Mouse (Mus musculus): ENCODE measurements around the gene Chml. TPM values are rescaled to one million over a fixed set of nuclear protein-coding genes. Genes with fewer than 3 reads are reported as not detected.

The Chml gene
- polyA plus RNA-seq (2016; fragmentation: Nextera tagmentation; extraction: Ambion mirVana): 6.2 and 6.5 TPM in 2 replicates

- Histone ChIP-seq H3K9ac (peak within 1 kb of the TSS; percentile 83), H3K9me3 (no peaks in the 10 kb centered on the region), H3K27me3 (no peaks in the 10 kb centered on the region), H3K4me1 (peaks cover 25% of the 10 kb centered on the region), H3K36me3 (replicated peaks) (peaks cover 9% of the 10 kb centered on the region), H3K4me2 (peak within 1 kb of the TSS; percentile 80), H3K4me3 (replicated peaks) (peak within 1 kb of the TSS; percentile 76), H3K27ac (peak within 1 kb of the TSS; percentile 90)
- peak; percentile 98 for ATAC-seq (ENCODE audit: low FRiP score)
- WGBS: under 1% methylated on average over 59 of the region's 73 CpGs
Measured at GRCm38 (mm10) chr1:175692246-175692996, at the start of gene Chml, which contains the start of gene Opn3. Gene Chml (minus strand): TSS chr1:175692901. Gene Opn3 (minus strand): TSS chr1:175692776.

GRCm38 (mm10) chr1:175725771-175726170 lies 33.1 kb upstream of the Chml start:
- Histone ChIP-seq H3K36me3 (replicated peaks) (no peaks in the 10 kb centered on the region), H3K4me3 (replicated peaks) (no peak overlapping the region), H3K4me2 (no peak overlapping the region), H3K27ac (no peak overlapping the region), H3K27me3 (no peaks in the 10 kb centered on the region), H3K9me3 (no peaks in the 10 kb centered on the region), H3K4me1 (0 out of 2 replicates have a peak, but pooled peaks cover 3% of the 10 kb centered on the region), H3K9ac (no peak overlapping the region)
- 52% methylated on average over 7 of the region's 7 CpGs for WGBS
- ATAC-seq (ENCODE audit: low FRiP score): no peak

- no peak overlapping the region for H3K4me2 ChIP-seq
- no peak overlapping the region for H3K4me3 ChIP-seq (replicated peaks)
- H3K27ac ChIP-seq: no peak overlapping the region
- no peaks in the 10 kb centered on the region for H3K4me1 ChIP-seq
- H3K27me3 ChIP-seq: no peaks in the 10 kb centered on the region
- WGBS: 94% methylated on average over 9 of the region's 9 CpGs
- no peak for ATAC-seq (ENCODE audit: low FRiP score)
- H3K9ac ChIP-seq: no peak overlapping the region
- no peaks in the 10 kb centered on the region for H3K9me3 ChIP-seq
- no peaks in the 10 kb centered on the region for H3K36me3 ChIP-seq (replicated peaks)
Measured at GRCm38 (mm10) chr1:175716832-175717231, 24.1 kb upstream of the Chml start.

- no peak for ATAC-seq (ENCODE audit: low FRiP score)
- Histone ChIP-seq H3K4me3 (replicated peaks) (no peak overlapping the region), H3K4me1 (no peaks in the 10 kb centered on the region), H3K9me3 (no peaks in the 10 kb centered on the region), H3K4me2 (no peak overlapping the region), H3K9ac (no peak overlapping the region), H3K27me3 (no peaks in the 10 kb centered on the region), H3K36me3 (replicated peaks) (no peaks in the 10 kb centered on the region), H3K27ac (no peak overlapping the region)
- WGBS: 78% methylated on average over 11 of the region's 11 CpGs
Measured at GRCm38 (mm10) chr1:175712338-175712909, 19.7 kb upstream of the Chml start.

GRCm38 (mm10) chr1:175708013-175708412 lies 15.3 kb upstream of the Chml start:
- Histone ChIP-seq H3K36me3 (replicated peaks) (no peaks in the 10 kb centered on the region), H3K27ac (no peak overlapping the region), H3K4me1 (no peaks in the 10 kb centered on the region), H3K9ac (no peak overlapping the region), H3K4me2 (no peak overlapping the region), H3K9me3 (no peaks in the 10 kb centered on the region), H3K4me3 (replicated peaks) (no peak overlapping the region), H3K27me3 (no peaks in the 10 kb centered on the region)
- no peak for ATAC-seq (ENCODE audit: low FRiP score)

GRCm38 (mm10) chr1:175707599-175707998 lies 14.9 kb upstream of the Chml start:
- Histone ChIP-seq H3K4me1 (no peaks in the 10 kb centered on the region), H3K27me3 (no peaks in the 10 kb centered on the region), H3K9me3 (no peaks in the 10 kb centered on the region), H3K27ac (no peak overlapping the region), H3K4me3 (replicated peaks) (no peak overlapping the region), H3K4me2 (no peak overlapping the region), H3K9ac (no peak overlapping the region), H3K36me3 (replicated peaks) (no peaks in the 10 kb centered on the region)
- no peak for ATAC-seq (ENCODE audit: low FRiP score)
- 80% methylated on average over 5 of the region's 5 CpGs for WGBS

GRCm38 (mm10) chr1:175701145-175701544 lies 8.4 kb upstream of the Chml start:
- Histone ChIP-seq H3K9me3 (no peaks in the 10 kb centered on the region), H3K4me1 (no peaks in the 10 kb centered on the region), H3K9ac (no peak overlapping the region), H3K36me3 (replicated peaks) (no peaks in the 10 kb centered on the region), H3K27ac (no peak overlapping the region), H3K4me2 (no peak overlapping the region), H3K4me3 (replicated peaks) (no peak overlapping the region), H3K27me3 (no peaks in the 10 kb centered on the region)
- ATAC-seq (ENCODE audit: low FRiP score): no peak
- 86% methylated on average over 4 of the region's 4 CpGs for WGBS

- H3K4me3 ChIP-seq (replicated peaks): no peak overlapping the region
- no peak overlapping the region for H3K9ac ChIP-seq
- no peak overlapping the region for H3K4me2 ChIP-seq
- H3K27me3 ChIP-seq: no peaks in the 10 kb centered on the region
- H3K27ac ChIP-seq: no peak overlapping the region
- 51% methylated on average over 4 of the region's 4 CpGs for WGBS
- H3K36me3 ChIP-seq (replicated peaks): no peaks in the 10 kb centered on the region
- H3K4me1 ChIP-seq: no peaks in the 10 kb centered on the region
- no peaks in the 10 kb centered on the region for H3K9me3 ChIP-seq
- ATAC-seq (ENCODE audit: low FRiP score): no peak
Measured at GRCm38 (mm10) chr1:175699796-175700195, 7.1 kb upstream of the Chml start.

- WGBS: 73% methylated on average over 3 of the region's 3 CpGs
- no peaks in the 10 kb centered on the region for H3K36me3 ChIP-seq (replicated peaks)
- H3K4me2 ChIP-seq: no peak overlapping the region
- H3K9me3 ChIP-seq: no peaks in the 10 kb centered on the region
- ATAC-seq (ENCODE audit: low FRiP score): no peak
- H3K27me3 ChIP-seq: no peaks in the 10 kb centered on the region
- H3K9ac ChIP-seq: no peak overlapping the region
- no peak overlapping the region for H3K27ac ChIP-seq
- no peaks in the 10 kb centered on the region for H3K4me1 ChIP-seq
- no peak overlapping the region for H3K4me3 ChIP-seq (replicated peaks)
Measured at GRCm38 (mm10) chr1:175699375-175699774, 6.7 kb upstream of the Chml start.

- peaks cover 3% of the 10 kb centered on the region; the same call in 1 of the 2 replicates for H3K4me1 ChIP-seq
- no peak within 1 kb of the TSS for H3K27ac ChIP-seq
- no peak within 1 kb of the TSS for H3K4me3 ChIP-seq (replicated peaks)
- no peak within 1 kb of the TSS for H3K4me2 ChIP-seq
- H3K9me3 ChIP-seq: no peaks in the 10 kb centered on the region
- H3K36me3 ChIP-seq (replicated peaks): no peaks in the 10 kb centered on the region
- no peak for ATAC-seq (ENCODE audit: low FRiP score)
- 100% methylated on average over 1 of the region's 1 CpGs for WGBS
- H3K27me3 ChIP-seq: no peaks in the 10 kb centered on the region
- H3K9ac ChIP-seq: no peak within 1 kb of the TSS
Measured at GRCm38 (mm10) chr1:175698293-175698692, 5.6 kb upstream of the Chml start, which contains the start of gene Wdr64. Gene Wdr64 (plus strand): TSS chr1:175698593.

- H3K36me3 ChIP-seq (replicated peaks): no peaks in the 10 kb centered on the region
- H3K4me3 ChIP-seq (replicated peaks): peak overlapping the region; percentile 76
- H3K4me2 ChIP-seq: peak overlapping the region; percentile 80
- ATAC-seq (ENCODE audit: low FRiP score): peak; percentile 0; the same call in 1 of the 2 replicates
- H3K27ac ChIP-seq: no peak overlapping the region
- no peaks in the 10 kb centered on the region for H3K27me3 ChIP-seq
- H3K4me1 ChIP-seq: peaks cover 25% of the 10 kb centered on the region
- no peaks in the 10 kb centered on the region for H3K9me3 ChIP-seq
- WGBS: 44% methylated on average over 12 of the region's 12 CpGs
- H3K9ac ChIP-seq: no peak overlapping the region; the same call in 1 of the 2 replicates
Measured at GRCm38 (mm10) chr1:175693429-175693960, 794 bp upstream of the Chml start.

GRCm38 (mm10) chr1:175692997-175693361 lies 278 bp upstream of the Chml start:
- no peaks in the 10 kb centered on the region for H3K27me3 ChIP-seq
- no peak overlapping the region; the same call in 1 of the 2 replicates for H3K9ac ChIP-seq
- 2% methylated on average over 17 of the region's 17 CpGs for WGBS
- peaks cover 25% of the 10 kb centered on the region for H3K4me1 ChIP-seq
- no peaks in the 10 kb centered on the region for H3K9me3 ChIP-seq
- no peak; the same call in 1 of the 2 replicates for ATAC-seq (ENCODE audit: low FRiP score)
- H3K36me3 ChIP-seq (replicated peaks): peaks cover 3% of the 10 kb centered on the region
- peak overlapping the region; percentile 90 for H3K27ac ChIP-seq
- peak overlapping the region; percentile 76 for H3K4me3 ChIP-seq (replicated peaks)
- peak overlapping the region; percentile 80 for H3K4me2 ChIP-seq

Data from forebrain, embryonic 12.5 days (tissue).